Mouse (Mus musculus) myocyte (in vitro differentiated cells): ENCODE measurements at regions not wholly inside any gene's neighbourhood (a gene's known extent, or its start where the extent isn't known, plus 50 kb on each side); places are given as distances from the start of the nearest gene placed in this dataset.

Experiments
- H3K27me3 ChIP-seq: one replicate; pipeline ENCODE4 v1.6.1; 2011; ENCODE audit not compliant: control insufficient read depth, insufficient read depth, insufficient read length
- H3K36me3 ChIP-seq: one replicate; pipeline ENCODE4 v1.6.1; 2011; ENCODE audit not compliant: control insufficient read depth, insufficient read depth
- H3K4me2 ChIP-seq: one replicate; pipeline ENCODE4 v1.6.1; 2011; ENCODE audit warnings: low read depth, control low read depth
- H3K4me3 ChIP-seq: one replicate; pipeline ENCODE4 v1.5.1; 2011; ENCODE audit warnings: mild to moderate bottlenecking, control low read depth, moderate library complexity
- H3K79me2 ChIP-seq: one replicate; pipeline ENCODE4 v1.6.1; 2011; ENCODE audit not compliant: control insufficient read depth, insufficient read depth
- H3ac ChIP-seq: one replicate; pipeline ENCODE4 v1.6.1; 2011; ENCODE audit not compliant: control insufficient read depth, insufficient read length
- CEBPB ChIP-seq: IDR thresholded peaks from 2 replicates; pipeline ENCODE4 v1.6.1; 2011; ENCODE audit warnings: mild to moderate bottlenecking, moderate library complexity; ENCODE audit not compliant: poor library complexity, insufficient read depth, severe bottlenecking
- E2F4 ChIP-seq: IDR thresholded peaks from one replicate; pipeline ENCODE4 v1.6.1; 2011; ENCODE audit warnings: mild to moderate bottlenecking, control low read depth, moderate library complexity; ENCODE audit not compliant: insufficient read depth
- MAX ChIP-seq: IDR thresholded peaks from one replicate; pipeline ENCODE4 v1.6.1; 2011; ENCODE audit warnings: low read depth, mild to moderate bottlenecking, control low read depth
- MYOD1 ChIP-seq, 3 experiments: IDR thresholded peaks; one replicate each; pipeline ENCODE4 v1.6.1; 2011; ENCODE audit warnings: control low read depth in 2 of 3, low read depth in 2 of 3, mild to moderate bottlenecking in 2 of 3, moderate library complexity in 1 of 3; ENCODE audit not compliant: insufficient read length in 2 of 3, control insufficient read depth in 1 of 3
- MYOG ChIP-seq, 3 experiments: IDR thresholded peaks; one replicate each; pipeline ENCODE4 v1.6.1; 2011; ENCODE audit warnings: control low read depth in 2 of 3, low read depth in 2 of 3, mild to moderate bottlenecking in 2 of 3; ENCODE audit not compliant: insufficient read length in 2 of 3, control insufficient read depth in 1 of 3, insufficient read depth in 1 of 3
- POLR2A ChIP-seq: IDR thresholded peaks from one replicate; pipeline ENCODE4 v1.6.1; 2011; ENCODE audit warnings: low read depth, mild to moderate bottlenecking, control low read depth, moderate library complexity; ENCODE audit not compliant: insufficient read length
- POLR2AphosphoS2 ChIP-seq: IDR thresholded peaks from one replicate; pipeline ENCODE4 v1.6.1; 2011; ENCODE audit warnings: low read depth, control low read depth; ENCODE audit not compliant: insufficient read length
- REST ChIP-seq: IDR thresholded peaks from one replicate; pipeline ENCODE4 v1.6.1; 2011; ENCODE audit warnings: mild to moderate bottlenecking, control low read depth, moderate library complexity; ENCODE audit not compliant: insufficient read depth, insufficient read length
- SRF ChIP-seq: IDR thresholded peaks from one replicate; pipeline ENCODE4 v1.6.1; 2011; ENCODE audit warnings: low read depth; ENCODE audit not compliant: control insufficient read depth, insufficient read length
- TCF12 ChIP-seq: IDR thresholded peaks from one replicate; pipeline ENCODE4 v1.6.1; 2011; ENCODE audit warnings: mild to moderate bottlenecking, control low read depth; ENCODE audit not compliant: poor library complexity, insufficient read depth, severe bottlenecking
- TCF3 ChIP-seq: IDR thresholded peaks from one replicate; pipeline ENCODE4 v1.6.1; 2011; ENCODE audit warnings: low read depth, control low read depth; ENCODE audit not compliant: insufficient read length
- USF1 ChIP-seq: IDR thresholded peaks from one replicate; pipeline ENCODE4 v1.6.1; 2011; ENCODE audit warnings: low read depth, mild to moderate bottlenecking, control low read depth, moderate library complexity

- TF ChIP-seq TCF12 (no peak), SRF (no peak), POLR2AphosphoS2 (no peak), MAX (no peak), USF1 (no peak), MYOG (IDR thresholded peaks at IDR 0.05; ENCODE audit: control insufficient read depth in 1 of 3, insufficient read depth in 1 of 3, insufficient read length in 2 of 3, low read depth in 2 of 3) (no peak), E2F4 (no peak), MYOD1 (IDR thresholded peaks at IDR 0.05; ENCODE audit: control insufficient read depth in 1 of 3, insufficient read length in 2 of 3, low read depth in 2 of 3) (no peak), CEBPB (no peak), TCF3 (no peak), REST (no peak), POLR2A (no peak)
- H3K4me2 ChIP-seq = no peak overlapping the region
- no peaks in the 10 kb centered on the region for H3K36me3 ChIP-seq
- H3K4me3 ChIP-seq = no peak overlapping the region
- no peaks in the 10 kb centered on the region for H3K27me3 ChIP-seq
- H3ac ChIP-seq = no peak overlapping the region
- no peaks in the 10 kb centered on the region for H3K79me2 ChIP-seq
Measured at GRCm38 (mm10) chr1:51688224-51688545, 210.0 kb upstream of the Nabp1 start.

GRCm38 (mm10) chr1:51687484-51688223 lies 209.4 kb upstream of the Nabp1 start:
- H3ac ChIP-seq = no peak overlapping the region
- no peaks in the 10 kb centered on the region for H3K79me2 ChIP-seq
- no peak overlapping the region for H3K4me3 ChIP-seq
- no peak for TF ChIP-seq MYOG (IDR thresholded peaks at IDR 0.05; ENCODE audit: control insufficient read depth in 1 of 3, insufficient read depth in 1 of 3, insufficient read length in 2 of 3, low read depth in 2 of 3)
- H3K36me3 ChIP-seq = no peaks in the 10 kb centered on the region
- no peak overlapping the region for H3K4me2 ChIP-seq
- H3K27me3 ChIP-seq = no peaks in the 10 kb centered on the region

GRCm38 (mm10) chr1:51686759-51687158 lies 208.5 kb upstream of the Nabp1 start:
- H3K4me3 ChIP-seq = no peak overlapping the region
- no peaks in the 10 kb centered on the region for H3K79me2 ChIP-seq
- H3ac ChIP-seq = no peak overlapping the region
- H3K36me3 ChIP-seq = no peaks in the 10 kb centered on the region
- TF ChIP-seq MAX (no peak), MYOG (IDR thresholded peaks at IDR 0.05; ENCODE audit: control insufficient read depth in 1 of 3, insufficient read depth in 1 of 3, insufficient read length in 2 of 3, low read depth in 2 of 3) (no peak), TCF3 (no peak), TCF12 (no peak), CEBPB (no peak), E2F4 (no peak), POLR2AphosphoS2 (no peak), POLR2A (no peak), MYOD1 (IDR thresholded peaks at IDR 0.05; ENCODE audit: control insufficient read depth in 1 of 3, insufficient read length in 2 of 3, low read depth in 2 of 3) (no peak), USF1 (no peak), SRF (no peak), REST (no peak)
- H3K27me3 ChIP-seq = no peaks in the 10 kb centered on the region
- no peak overlapping the region for H3K4me2 ChIP-seq

- Histone ChIP-seq H3K27me3 (no peaks in the 10 kb centered on the region), H3ac (no peak overlapping the region), H3K4me2 (no peak overlapping the region), H3K79me2 (no peaks in the 10 kb centered on the region), H3K4me3 (no peak overlapping the region), H3K36me3 (no peaks in the 10 kb centered on the region)
- TF ChIP-seq POLR2AphosphoS2 = no peak
- no peak for TF ChIP-seq POLR2A
- no peak for TF ChIP-seq MYOD1 (IDR thresholded peaks at IDR 0.05; ENCODE audit: control insufficient read depth in 1 of 3, insufficient read length in 2 of 3, low read depth in 2 of 3)
- TF ChIP-seq REST = no peak
- TF ChIP-seq MYOG (IDR thresholded peaks at IDR 0.05; ENCODE audit: control insufficient read depth in 1 of 3, insufficient read depth in 1 of 3, insufficient read length in 2 of 3, low read depth in 2 of 3) = no peak
Measured at GRCm38 (mm10) chr1:51682273-51682672, 204.0 kb upstream of the Nabp1 start.

GRCm38 (mm10) chr1:51681872-51682271 lies 203.6 kb upstream of the Nabp1 start:
- H3K4me3 ChIP-seq = no peak overlapping the region
- H3K79me2 ChIP-seq = no peaks in the 10 kb centered on the region
- no peak overlapping the region for H3ac ChIP-seq
- H3K36me3 ChIP-seq = no peaks in the 10 kb centered on the region
- TF ChIP-seq TCF3 (no peak), MAX (no peak), REST (no peak), USF1 (no peak), POLR2A (no peak), MYOD1 (IDR thresholded peaks at IDR 0.05; ENCODE audit: control insufficient read depth in 1 of 3, insufficient read length in 2 of 3, low read depth in 2 of 3) (no peak), SRF (no peak), CEBPB (no peak), POLR2AphosphoS2 (no peak), E2F4 (no peak), TCF12 (no peak), MYOG (IDR thresholded peaks at IDR 0.05; ENCODE audit: control insufficient read depth in 1 of 3, insufficient read depth in 1 of 3, insufficient read length in 2 of 3, low read depth in 2 of 3) (no peak)
- no peak overlapping the region for H3K4me2 ChIP-seq
- no peaks in the 10 kb centered on the region for H3K27me3 ChIP-seq
